Mouse (Mus musculus) frontal cortex, postnatal 10 days (tissue): ENCODE results near the gene 4933430I17Rik.
A peak's percentile ranks its signal among the peaks of the same experiment; 100 is the strongest.
"Not testable (repeated sequence)": the region's sequence is repeated elsewhere in the genome, so short reads cannot be mapped to it uniquely, and the experiment has no call there.

ENCODE experiments used
- DNase-seq, 2 experiments: peaks; one replicate each; pipeline ENCODE4 v3.0.0; 2022; ENCODE audit warnings: low spot score in 2 of 2, mixed read lengths in 1 of 2

4933430I17Rik gene

DNA sequence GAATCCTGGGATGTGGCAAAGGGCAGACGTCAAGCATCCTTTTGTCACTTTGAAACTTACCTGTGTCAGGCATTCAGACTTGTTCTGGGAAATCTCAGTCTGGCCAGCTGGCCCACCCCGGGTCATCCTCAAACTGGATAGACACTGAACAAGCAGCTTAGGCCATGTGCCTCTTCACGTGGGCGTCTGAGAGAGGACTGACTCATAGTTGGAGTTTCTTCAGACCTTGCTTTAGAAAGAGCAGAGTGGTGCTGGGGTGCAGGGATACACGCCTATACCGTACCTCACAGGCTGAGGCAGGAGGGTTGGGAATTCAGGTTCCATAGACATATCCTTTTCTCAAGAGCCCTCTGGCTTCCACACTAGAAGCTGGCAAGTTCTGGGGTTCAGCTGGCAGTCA lies 18.6 kb downstream of the 4933430I17Rik start:
- DNase-seq, result no peak

DNA sequence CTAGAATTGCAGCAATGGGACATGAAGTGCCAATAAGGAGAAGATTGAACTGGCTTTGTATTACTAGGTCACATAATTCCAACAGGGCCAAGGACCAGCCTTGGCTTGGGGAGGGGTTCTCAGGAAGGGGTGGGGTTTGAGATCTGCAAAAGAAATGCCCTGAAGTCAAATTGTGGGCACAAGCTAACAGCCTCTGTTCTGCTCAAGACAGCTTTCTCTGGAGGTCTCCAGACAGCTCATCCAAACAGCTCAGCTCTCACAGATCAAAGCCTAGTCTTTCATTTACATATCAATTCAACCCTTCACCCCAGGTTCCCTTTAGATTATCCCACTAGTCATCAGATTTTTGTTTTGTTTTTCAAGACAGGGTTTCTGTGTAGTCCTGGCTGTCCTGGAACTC lies 19.6 kb downstream of the 4933430I17Rik start:
- no peak for DNase-seq

DNA sequence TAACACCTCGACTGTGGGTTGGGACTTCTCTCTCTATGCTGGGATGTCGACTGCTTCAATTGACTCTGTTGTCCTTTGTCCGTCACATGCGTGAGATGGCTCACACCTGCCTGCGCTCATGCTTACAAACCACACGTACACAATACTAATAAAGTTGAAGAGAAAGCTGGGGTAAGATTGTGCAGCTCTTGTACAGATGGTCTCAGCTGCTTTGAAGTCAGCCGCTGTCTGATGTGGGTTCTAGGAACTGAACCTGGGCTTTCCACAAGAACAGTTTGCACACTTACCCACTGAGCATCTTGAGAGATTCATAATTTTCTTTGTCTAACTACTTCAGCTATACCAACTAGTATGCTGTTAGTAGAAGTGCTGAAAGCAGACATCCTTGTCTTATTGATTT lies 26.8 kb downstream of the 4933430I17Rik start:
- no peak for DNase-seq

DNA sequence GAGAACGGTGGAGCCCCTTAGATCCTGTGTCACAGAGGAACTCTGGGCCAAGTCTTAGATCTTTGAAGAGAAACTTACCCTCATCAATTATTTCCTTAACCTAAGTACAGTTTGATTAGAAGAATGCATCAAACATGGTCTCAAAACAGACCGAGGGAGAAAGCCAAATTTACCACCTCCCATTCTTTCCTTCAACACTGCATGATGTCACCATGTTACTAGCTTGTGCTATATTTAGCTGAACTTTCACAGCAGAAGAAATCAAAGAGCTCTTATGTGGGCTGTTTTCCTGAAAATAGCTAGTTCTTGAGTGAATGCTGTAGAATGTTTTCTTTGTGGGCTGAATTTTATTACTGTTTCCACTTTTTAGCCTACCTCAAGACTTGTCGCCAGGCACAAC lies 32.3 kb downstream of the 4933430I17Rik start:
- no peak for DNase-seq

DNA sequence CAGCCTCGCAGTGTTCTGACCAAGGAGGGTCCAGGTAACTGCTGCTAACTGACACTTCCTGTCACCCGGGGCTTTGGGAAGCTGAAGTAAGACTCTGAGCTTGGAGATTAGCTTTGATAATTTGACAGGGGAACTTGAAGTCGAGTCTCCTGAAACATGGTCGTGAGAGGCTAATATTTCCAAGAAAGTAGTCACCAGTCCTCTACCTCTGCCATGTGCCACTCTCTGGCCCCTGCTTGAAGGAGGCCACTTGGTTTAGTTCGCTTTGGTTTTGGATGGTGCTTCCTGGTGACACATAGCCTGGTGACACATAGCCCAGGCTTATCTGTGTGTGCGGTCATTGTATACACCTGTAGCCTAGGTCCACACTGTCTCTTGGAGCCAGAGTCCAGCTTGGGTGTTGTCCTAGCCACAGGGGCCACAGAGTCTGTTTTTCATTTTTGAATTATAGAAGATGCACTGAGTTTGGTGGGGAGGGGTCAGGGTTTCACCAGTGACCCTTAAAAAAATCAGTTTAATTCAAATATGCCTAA lies 34.7 kb downstream of the 4933430I17Rik start, which contains the start of gene Rgs3:
TSS of gene Rgs3 (plus strand) at position 51 of the 533 bp plus-strand sequence.
- DNase-seq, result no peak

DNA sequence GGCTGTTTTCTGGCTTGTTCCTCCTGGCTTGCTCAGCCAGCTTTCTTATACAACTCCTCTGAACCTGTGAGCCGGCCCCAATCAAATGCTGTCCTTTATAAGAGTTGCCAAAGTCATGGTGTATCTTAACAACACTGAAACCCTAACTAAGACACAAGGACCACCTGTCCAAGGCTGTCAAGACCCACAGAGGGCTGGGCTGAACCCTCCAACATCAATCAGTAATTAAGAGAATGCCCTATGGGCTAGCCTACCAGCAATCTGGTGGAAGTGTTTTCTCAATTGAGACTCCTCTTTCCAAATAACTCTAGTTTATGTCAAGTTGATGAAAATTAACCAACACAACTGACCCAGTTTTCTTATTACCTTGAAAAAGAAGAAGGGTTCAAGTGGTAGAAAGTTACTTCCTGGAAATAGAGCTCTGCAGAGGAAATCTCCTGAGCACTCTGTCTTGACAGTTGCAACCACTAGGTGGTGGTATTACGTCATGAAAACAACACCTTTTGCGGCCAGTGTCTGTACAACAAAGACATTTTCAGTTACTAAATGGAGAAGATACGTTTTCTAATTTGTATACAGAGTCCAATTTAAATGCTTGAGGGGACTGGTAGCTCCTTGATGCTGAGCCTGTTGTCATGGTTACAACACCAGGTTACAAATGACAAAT lies 35.9 kb downstream of the 4933430I17Rik start:
- DNase-seq, result peak; percentile 29 to 68

DNA sequence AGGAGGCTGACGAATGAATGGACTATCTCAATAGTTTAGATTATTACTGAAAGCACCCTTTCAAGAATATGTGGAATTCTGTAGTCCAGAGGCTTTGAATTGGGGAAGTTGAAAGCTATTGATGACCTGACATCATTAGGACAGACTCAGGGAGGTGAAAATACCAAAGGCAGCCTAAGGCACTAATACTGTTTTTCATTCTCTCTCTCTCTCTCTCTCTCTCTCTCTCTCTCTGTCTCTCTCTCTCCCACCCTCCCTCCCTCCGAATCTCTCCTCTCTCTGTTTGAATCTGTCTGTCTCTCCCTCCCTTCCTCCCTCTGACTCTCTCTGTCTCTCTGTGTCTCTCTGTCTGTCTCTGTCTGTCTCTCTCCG lies 36.4 kb downstream of the 4933430I17Rik start:
- DNase-seq, result no peak

DNA sequence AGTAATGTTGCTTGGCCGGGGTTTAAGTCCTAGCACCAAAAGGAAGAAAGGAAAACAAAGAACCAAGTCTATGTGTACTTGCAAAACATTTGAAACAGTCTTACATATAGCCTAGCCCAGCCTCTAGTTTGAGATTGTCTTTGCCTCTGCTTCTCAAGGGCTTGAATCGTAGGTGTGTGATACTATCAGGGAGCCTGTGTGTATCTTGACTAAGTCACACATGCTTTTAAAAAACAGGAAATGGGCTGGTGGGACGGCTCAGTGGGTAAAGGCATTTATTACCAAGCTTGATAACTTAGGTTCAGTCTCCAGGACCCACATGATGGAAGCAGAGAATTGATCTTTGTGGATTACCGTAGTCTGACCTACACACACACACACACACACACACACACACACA lies 36.8 kb downstream of the 4933430I17Rik start:
- DNase-seq, result no peak

DNA sequence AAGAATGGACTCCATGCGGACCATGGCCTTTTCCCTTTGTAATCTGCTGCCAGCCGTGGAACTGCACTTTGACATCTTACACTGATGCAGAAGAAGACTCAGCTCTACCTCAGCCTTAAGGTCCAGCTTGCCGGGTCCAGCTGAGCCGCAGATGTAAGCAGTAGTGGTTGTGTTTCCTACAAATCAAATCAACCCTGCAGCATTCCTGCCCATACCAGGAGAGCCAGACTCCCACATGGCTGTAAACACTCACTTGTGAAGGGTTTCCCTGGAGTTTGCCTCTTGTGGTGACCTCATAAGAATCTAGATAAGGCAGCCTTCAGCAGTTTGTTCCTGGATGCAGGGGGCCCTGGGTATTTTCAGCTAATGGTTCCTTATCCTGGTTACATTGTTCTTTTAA lies 41.4 kb downstream of the 4933430I17Rik start:
- DNase-seq, result no peak

DNA sequence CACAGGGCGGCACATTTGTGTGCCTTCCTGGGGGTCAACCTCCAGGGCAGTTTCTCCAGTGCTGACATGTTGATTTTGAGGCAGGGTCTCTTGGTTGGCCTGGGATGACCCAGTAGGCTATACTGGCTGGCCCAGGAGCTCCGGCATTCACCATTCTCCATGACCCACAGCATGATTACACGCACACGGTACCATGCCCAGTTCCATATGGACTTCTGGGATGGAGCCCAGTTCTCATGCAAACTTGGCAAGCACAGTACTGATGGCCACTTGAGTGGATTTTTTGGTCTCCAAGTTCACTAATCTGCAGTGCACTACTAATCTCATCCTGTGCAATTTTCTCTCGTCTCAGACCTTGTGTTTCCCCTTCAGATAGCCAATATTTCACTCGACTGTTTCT lies 42.5 kb downstream of the 4933430I17Rik start:
- DNase-seq, result no peak

DNA sequence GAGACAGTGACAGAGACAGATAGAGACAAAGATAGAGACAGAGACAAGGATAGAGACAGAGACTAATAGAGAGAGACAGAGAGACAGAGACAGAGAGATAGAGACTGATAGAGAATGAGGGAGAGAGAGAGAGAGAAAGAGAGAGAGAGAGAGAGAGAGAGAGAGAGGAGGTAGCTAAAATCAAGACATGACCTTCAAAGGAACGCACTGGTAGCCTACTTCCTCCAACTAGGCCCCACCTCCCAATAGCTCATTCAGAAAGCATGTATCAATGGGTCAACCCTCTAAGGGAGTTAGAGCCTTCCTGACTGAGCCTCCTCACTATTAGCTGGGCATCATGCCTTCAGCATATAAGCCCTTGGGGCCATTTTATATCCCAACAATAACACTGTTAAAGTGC lies 43.2 kb downstream of the 4933430I17Rik start:
- no peak for DNase-seq

DNA sequence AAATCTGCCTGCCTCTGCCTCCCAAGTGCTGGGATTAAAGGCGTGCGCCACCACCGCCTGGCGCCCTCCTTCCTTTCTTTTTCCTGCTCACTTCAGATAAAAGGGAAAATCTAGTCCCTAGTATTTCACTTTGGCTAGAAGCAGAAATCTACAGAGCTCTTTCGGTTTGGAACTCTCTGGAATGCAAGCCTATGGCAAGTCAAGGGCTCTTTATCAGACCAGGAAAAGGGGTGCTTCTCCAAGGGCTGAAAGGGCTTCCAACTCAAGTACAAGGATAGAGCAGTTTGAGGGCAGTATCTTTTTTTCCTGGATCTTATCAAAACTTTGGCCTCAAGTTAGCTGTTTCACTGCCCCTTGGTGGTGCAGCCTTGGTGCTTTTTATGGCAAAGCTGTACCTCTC lies 44.4 kb downstream of the 4933430I17Rik start:
- DNase-seq, result no peak

DNA sequence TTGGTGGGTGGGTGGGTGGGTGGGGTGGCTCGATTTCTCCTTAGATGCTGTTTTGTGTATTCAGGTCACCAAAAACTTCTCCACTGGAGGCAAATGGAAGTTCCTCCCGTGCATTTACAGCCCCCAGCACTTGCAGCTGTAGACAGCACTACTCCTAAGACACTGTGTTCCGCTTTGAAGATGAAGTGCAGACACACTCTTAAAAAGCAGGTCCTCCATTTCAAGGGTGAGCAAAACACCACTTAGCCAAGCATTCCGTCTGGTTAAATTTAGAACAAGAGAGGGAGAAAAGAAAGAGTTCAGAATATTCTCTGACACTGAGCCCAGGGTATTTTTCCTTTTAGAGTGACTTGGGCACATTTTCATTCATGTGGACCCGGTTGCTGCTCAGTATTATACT lies 44.9 kb downstream of the 4933430I17Rik start:
- DNase-seq, result no peak

DNA sequence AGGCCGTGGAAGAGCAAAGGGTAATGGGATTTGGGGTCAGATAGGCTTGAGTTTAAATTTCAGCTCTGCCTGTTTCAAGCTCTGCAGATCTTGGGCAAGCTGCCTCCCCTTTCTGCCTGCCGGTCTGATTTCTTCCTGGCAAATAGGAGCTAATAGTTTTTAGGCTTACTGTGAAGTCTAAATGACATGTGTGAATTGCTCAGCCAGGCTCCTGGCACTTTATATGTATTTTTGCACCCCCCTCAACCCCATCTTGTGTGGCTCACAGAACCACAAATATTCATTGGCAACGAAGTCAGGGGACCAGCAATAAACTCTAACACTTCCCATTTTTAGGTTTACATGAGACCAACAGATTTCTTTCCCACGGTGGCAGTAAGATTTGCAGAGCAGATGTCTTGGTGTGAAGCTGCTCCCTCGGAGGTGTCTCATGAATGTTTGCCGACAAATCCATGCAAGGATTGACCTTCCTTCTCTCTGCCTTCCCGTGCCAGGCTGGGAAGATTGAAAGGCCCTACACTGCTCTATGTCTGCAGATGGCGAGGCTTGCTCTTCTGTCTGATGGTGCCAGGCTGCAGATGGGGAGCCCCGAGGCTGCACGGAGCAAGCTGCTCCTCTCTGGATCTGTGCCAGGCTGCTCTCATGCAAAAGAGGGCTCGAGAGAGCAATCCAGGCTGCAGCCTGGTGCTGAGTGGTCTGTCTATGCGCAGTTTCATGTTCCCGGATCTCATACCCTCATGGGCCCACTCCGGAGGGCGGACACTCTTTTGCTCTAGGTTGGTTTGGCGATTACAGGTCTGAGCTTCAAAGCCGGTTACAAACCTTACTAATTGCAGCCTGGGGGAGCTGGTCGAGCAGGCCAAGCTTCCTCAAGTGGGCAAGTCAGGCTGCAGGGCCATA lies 57.4 kb downstream of the 4933430I17Rik start:
- peak; percentile 68 to 72 for DNase-seq

DNA sequence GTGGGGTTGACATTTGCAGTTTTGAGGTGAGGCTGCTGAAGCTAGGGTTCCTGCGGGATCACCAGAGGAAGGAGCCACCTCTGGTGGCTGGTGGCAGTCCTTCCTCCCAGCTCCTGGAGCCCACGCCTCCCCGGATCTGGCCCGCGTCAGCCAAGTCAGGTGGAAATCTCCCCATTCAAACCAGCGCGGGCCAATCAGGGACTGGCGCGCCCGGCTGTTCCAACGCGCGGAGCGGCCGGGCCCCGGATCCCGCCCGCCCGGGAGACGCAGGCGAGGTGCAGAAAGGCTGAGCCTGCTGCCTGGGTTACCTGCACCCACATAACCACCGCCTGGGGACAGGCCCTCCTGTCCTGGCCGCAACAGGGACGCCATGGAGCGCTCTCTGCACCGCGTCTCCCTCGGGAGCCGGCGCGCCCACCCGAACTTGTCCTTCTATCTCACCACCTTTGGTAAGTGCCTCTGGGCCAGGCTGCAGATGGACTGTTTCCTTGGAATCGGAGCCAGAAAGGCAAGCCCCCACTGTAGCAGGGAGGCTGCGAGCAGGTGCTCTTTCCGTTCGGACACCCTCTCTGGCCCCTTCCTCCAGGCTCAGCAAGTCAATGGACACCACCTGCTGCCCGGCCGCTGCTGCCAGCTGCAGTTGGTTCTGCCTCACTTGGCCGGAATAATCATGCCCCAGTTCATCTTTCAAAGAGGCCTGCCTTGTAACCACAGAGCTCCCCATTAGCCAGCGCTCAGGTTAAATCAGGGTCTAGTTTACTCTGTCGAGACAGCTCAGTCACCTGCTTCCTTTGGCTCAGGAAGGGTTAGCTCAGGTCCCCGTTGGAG lies 58.3 kb downstream of the 4933430I17Rik start:
- peak; percentile 25 to 31 for DNase-seq

DNA sequence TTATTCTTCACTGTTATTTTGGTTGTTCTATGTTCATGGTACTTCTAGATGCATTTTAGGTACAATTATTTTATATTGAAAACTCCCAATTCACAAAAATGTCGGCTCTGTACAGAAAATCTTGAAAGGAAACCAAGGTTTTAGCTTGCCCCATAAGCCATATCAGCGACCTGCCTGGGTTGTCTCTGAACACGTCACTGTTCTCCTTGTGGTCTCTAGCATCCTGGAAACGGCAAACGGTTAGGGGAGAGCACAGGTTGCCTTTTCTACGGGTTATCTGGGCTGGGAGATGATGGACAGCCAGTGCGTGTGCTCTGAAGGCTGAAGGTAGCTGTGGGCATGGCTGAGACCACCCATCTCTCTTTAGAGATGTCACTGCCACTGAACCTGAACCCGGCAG lies 61.9 kb downstream of the 4933430I17Rik start:
- DNase-seq, result no peak

DNA sequence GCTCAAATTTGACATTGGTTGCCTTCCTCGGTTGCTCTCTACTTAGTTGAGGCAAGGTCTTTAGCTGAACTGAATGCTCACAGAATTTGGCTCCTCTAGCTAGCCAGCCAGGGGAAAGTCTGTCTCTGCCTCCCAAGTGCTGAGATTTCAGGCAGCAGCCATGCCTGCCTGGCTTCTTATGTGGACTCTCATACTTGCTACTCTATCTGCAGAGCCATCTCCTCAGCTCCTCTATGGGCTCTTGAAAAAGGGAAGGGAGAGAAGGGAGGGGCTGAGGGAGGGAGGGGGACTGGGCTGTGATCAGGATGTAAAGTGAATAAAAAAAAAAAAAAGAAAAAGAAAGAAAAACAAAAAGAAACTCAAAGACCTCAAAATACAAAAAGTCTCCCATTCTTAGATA lies 65.7 kb downstream of the 4933430I17Rik start:
- DNase-seq, result no peak

DNA sequence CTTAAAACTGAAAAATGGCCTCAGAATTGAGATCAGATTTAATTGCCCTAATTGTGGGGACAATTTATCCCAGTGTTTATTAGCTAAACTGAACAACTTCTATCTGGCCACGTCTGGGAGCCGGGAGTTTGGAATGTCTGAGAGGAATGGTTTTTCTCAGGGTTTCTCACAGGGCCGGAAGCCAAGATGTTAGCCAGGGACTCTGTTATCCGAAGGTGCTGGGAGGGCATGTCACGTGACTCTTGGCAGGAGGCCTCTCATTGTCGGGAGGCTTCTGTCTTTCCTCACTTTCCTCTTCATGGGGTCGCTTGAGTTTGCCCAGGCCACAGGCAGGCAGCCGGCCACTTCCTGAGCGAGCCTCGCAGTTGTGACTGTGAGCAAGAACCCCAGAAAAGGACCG lies 66.2 kb downstream of the 4933430I17Rik start:
- no peak for DNase-seq

DNA sequence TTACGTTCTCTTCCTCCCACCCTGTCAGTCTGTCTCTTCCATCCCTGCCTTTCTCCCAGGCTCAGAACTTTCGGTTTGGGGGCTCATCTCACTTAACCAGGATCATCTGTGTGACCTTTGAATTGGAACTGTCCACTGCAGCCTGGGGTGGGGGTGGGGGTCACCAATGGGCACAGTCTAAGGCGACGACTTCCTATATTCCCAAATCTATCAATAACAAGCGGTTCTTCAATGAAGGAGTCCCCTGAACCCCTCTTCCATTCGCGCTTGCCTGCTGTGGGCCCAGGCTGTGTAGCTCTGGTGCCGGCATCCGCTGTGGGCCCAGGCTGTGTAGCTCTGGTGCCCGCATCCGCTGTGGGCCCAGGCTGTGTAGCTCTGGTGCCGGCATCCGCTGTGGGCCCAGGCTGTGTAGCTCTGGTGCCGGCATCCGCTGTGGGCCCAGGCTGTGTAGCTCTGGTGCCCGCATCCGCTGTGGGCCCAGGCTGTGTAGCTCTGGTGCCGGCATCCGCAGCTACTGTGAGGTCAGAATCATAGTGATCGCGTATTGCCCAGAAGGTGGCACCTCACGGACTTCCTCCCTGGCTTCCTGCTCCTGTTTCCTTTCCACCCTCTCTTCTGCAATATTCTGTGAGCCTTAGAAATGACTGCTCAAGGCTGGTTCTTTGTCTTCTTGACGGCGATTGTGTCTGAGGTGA lies 68.5 kb downstream of the 4933430I17Rik start:
- not testable (repeated sequence) for DNase-seq

DNA sequence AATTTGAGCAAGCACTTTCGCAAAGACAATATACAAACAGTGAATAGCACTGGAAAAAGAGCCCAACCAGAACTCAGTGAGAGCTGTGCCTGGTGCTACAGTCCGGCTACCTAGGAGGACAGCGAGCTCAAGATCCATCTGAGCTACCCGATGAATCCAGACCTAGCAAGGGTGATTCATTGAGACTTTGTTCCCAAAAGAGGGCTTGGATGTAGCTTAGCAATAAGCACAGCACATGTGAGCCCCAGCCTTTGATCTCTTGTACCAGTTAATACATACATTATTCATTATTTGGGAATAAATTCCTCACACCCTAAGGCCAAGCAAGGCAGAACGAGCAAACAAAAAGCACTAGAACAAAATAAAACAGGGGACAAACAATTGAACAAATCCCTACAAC lies 69.3 kb downstream of the 4933430I17Rik start:
- no peak for DNase-seq

DNA sequence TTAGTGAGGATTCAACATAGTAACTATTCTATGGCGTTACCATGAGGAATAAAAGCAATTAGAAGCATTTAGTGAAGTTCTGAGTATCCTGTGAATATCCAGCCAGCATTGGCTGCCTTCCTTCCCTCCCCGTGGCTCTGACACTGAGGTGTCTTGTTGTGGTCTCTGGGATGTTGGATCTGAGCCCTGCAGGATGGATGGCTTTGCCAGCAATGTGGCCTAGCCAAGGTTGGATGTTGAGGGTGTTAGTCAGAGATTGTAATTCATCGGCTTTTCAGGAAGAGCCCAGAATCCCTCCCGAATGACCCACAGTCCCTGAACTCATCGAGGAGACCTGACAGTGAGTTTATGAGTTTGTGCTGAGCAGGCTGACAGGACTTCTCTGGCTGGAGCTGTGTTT lies 70.9 kb downstream of the 4933430I17Rik start:
- DNase-seq, result no peak
